In genomic region chr15:56764957-56765482, GRCm38 (mm10) we compare ENCODE assay signal across 8 mouse cellular contexts.
DNase-seq lines count a peak whose midpoint lies in the region.

No protein-coding gene starts in this region.

- peaks cover 16% of the 10 kb centered on the region for H3K4me1 ChIP-seq in heart, embryonic 10.5 days

- DNase-seq in 3134 (ENCODE audit: extremely low read depth, insufficient read length, low spot score) (peak; percentile 39), R1 (ENCODE audit: low read depth, low spot score) (peak; percentile 13)
- DNase-seq in heart, embryonic 10.5 days (ENCODE audit: low spot score), result peak; percentile 70
- peak; percentile 49 to 56 for DNase-seq in kidney, adult 8-10 months
- DNase-seq in retina, embryonic 14.5 days (ENCODE audit: low spot score), result peak; percentile 10
- DNase-seq in cerebellum, postnatal 14 days, result no peak
- no peak for DNase-seq in right cerebral cortex, postnatal 14 days
- DNase-seq in frontal cortex, postnatal 10 days (ENCODE audit: low spot score in 2 of 2), result no peak

- WGBS in heart, embryonic 10.5 days, result 26% methylated on average over 9 of the region's 9 CpGs

- no peaks in the 10 kb centered on the region for H3K27me3 ChIP-seq in heart, embryonic 10.5 days (ENCODE audit: insufficient read depth, poor library complexity, severe bottlenecking)

- 0 out of 2 replicates have a peak overlapping the region, but pooled peaks have one; percentile 29 for H3K27ac ChIP-seq in heart, embryonic 10.5 days

- no peak overlapping the region for H3K4me3 ChIP-seq in heart, embryonic 10.5 days

- H3K9me3 ChIP-seq in heart, embryonic 10.5 days, result no peaks in the 10 kb centered on the region

- H3K36me3 ChIP-seq in heart, embryonic 10.5 days, result no peaks in the 10 kb centered on the region

Comparison
In these comparisons a context has a peak if more than half of its experiments do, and no peak if none do; other contexts are left out.
1. DNase-seq: peak in 3134 (single experiment), R1 (single experiment), heart, embryonic 10.5 days (single experiment), kidney, adult 8-10 months (2 of 2) and retina, embryonic 14.5 days (single experiment); none in cerebellum, postnatal 14 days (0 of 2), right cerebral cortex, postnatal 14 days (single experiment) and frontal cortex, postnatal 10 days (0 of 2).